Mouse (Mus musculus) midbrain, embryonic 16.5 days (tissue): ENCODE measurements around the gene Actn4. TPM values are rescaled to one million over a fixed set of nuclear protein-coding genes. Genes with fewer than 3 reads are reported as not detected.
A peak's percentile ranks its signal among the peaks of the same experiment; 100 is the strongest.
"Not testable (repeated sequence)": the region's sequence is repeated elsewhere in the genome, so short reads cannot be mapped to it uniquely, and the experiment has no call there.

Source experiments
- ATAC-seq: fragments of 200-750 bp; cut with Nextera tagmentation; 2 replicates; pipeline ENCODE4 v1.8.0; 2017; ENCODE audit warnings: moderate TSS enrichment
- H3K27ac ChIP-seq: fragments of 300-500 bp; sonication (generic); 2 replicates; pipeline ENCODE4 v1.5.1; 2014; ENCODE audit warnings: mild to moderate bottlenecking, low read length, mixed read lengths
- H3K27me3 ChIP-seq: fragments of 300-500 bp; sonication (generic); 2 replicates; pipeline ENCODE4 v1.6.1; 2014; ENCODE audit warnings: low read depth, low read length, mixed read lengths; ENCODE audit not compliant: control insufficient read depth, insufficient read depth
- H3K36me3 ChIP-seq: fragments of 300-500 bp; sonication (generic); 2 replicates; pipeline ENCODE4 v1.6.1; 2014; ENCODE audit warnings: mild to moderate bottlenecking, low read length, moderate library complexity, mixed read lengths; ENCODE audit not compliant: control insufficient read depth, insufficient read depth
- H3K4me1 ChIP-seq: fragments of 300-500 bp; sonication (generic); 2 replicates; pipeline ENCODE4 v1.6.1; 2014; ENCODE audit warnings: mild to moderate bottlenecking, low read length, mixed read lengths; ENCODE audit not compliant: control insufficient read depth, insufficient read depth
- H3K4me2 ChIP-seq: fragments of 300-500 bp; sonication (generic); 2 replicates; pipeline ENCODE4 v1.6.1; 2014; ENCODE audit warnings: mild to moderate bottlenecking, low read length, mixed read lengths
- H3K4me3 ChIP-seq: fragments of 300-500 bp; sonication (generic); 2 replicates; pipeline ENCODE4 v1.5.1; 2014; ENCODE audit warnings: low read depth, mild to moderate bottlenecking, low read length, moderate library complexity, mixed read lengths
- H3K9ac ChIP-seq: fragments of 300-500 bp; sonication (generic); 2 replicates; pipeline ENCODE4 v1.6.1; 2014; ENCODE audit warnings: low read depth, low read length, mixed read lengths
- H3K9me3 ChIP-seq: fragments of 300-500 bp; sonication (generic); replicated peaks from 2 replicates; pipeline ENCODE4 v1.6.1; 2014; ENCODE audit warnings: mild to moderate bottlenecking, low read length, mixed read lengths; ENCODE audit not compliant: control insufficient read depth, poor library complexity, severe bottlenecking
- WGBS: fragments of 180-500 bp; shearing (Covaris S2); extraction: QIAGEN DNeasy Blood & Tissue Kit; methylation state at CpG from one replicate; pipeline ENCODE4 v1.1.7; 2014; 5-methylcytosine and 5-hydroxymethylcytosine counted together
- polyA plus RNA-seq: library from polyadenylated mRNA; unstranded; fragments of >200 nt; fragmentation: Nextera tagmentation; extraction: Ambion mirVana; gene quantifications from 2 replicates; pipeline ENCODE4 v1.2.1, GENCODE M21; 2015

Actn4 gene
- polyA plus RNA-seq, 1 experiment from 2014 or later: 132 TPM

GRCm38 (mm10) chr7:28972542-28972985, 10.4 kb upstream of the Actn4 start:
- peaks cover 13% of the 10 kb centered on the region for H3K36me3 ChIP-seq
- ATAC-seq: no peak

GRCm38 (mm10) chr7:28971770-28972269, 9.7 kb upstream of the Actn4 start:
- Histone ChIP-seq H3K27ac (no peak overlapping the region), H3K9ac (no peak overlapping the region), H3K4me1 (no peaks in the 10 kb centered on the region), H3K4me2 (no peak overlapping the region), H3K36me3 (peaks cover 8% of the 10 kb centered on the region), H3K27me3 (no peaks in the 10 kb centered on the region), H3K4me3 (no peak overlapping the region), H3K9me3 (no peaks in the 10 kb centered on the region)
- no peak for ATAC-seq
- 87% methylated on average over 6 of the region's 6 CpGs for WGBS

More at GRCm38 (mm10) chr7:28972542-28972985, 10.4 kb upstream of the Actn4 start:
- Histone ChIP-seq H3K27me3 (no peaks in the 10 kb centered on the region), H3K27ac (no peak overlapping the region), H3K4me1 (no peaks in the 10 kb centered on the region), H3K9me3 (no peaks in the 10 kb centered on the region), H3K9ac (no peak overlapping the region), H3K4me2 (no peak overlapping the region), H3K4me3 (no peak overlapping the region)
- WGBS: 69% methylated on average over 8 of the region's 8 CpGs

GRCm38 (mm10) chr7:28971029-28971428, 8.9 kb upstream of the Actn4 start:
- no peaks in the 10 kb centered on the region for H3K4me1 ChIP-seq
- H3K9ac ChIP-seq: no peak overlapping the region
- 90% methylated on average over 7 of the region's 7 CpGs for WGBS
- H3K27me3 ChIP-seq: no peaks in the 10 kb centered on the region
- no peak overlapping the region for H3K27ac ChIP-seq
- peaks cover 8% of the 10 kb centered on the region for H3K36me3 ChIP-seq
- H3K4me3 ChIP-seq: no peak overlapping the region
- no peak overlapping the region for H3K4me2 ChIP-seq
- ATAC-seq: 0 out of 2 replicates have a peak, but pooled peaks have one; percentile 39
- no peaks in the 10 kb centered on the region for H3K9me3 ChIP-seq

- Histone ChIP-seq H3K4me2 (no peak overlapping the region), H3K36me3 (peaks cover 8% of the 10 kb centered on the region), H3K27me3 (no peaks in the 10 kb centered on the region), H3K9ac (no peak overlapping the region), H3K4me3 (no peak overlapping the region), H3K9me3 (no peaks in the 10 kb centered on the region), H3K27ac (no peak overlapping the region), H3K4me1 (no peaks in the 10 kb centered on the region)
- no peak for ATAC-seq
- WGBS: 82% methylated on average over 12 of the region's 12 CpGs
Observed at GRCm38 (mm10) chr7:28969672-28970394, 7.7 kb upstream of the Actn4 start.

GRCm38 (mm10) chr7:28969271-28969670, 7.1 kb upstream of the Actn4 start:
- Histone ChIP-seq H3K27ac (no peak overlapping the region), H3K27me3 (no peaks in the 10 kb centered on the region), H3K9ac (no peak overlapping the region), H3K4me3 (no peak overlapping the region), H3K9me3 (no peaks in the 10 kb centered on the region), H3K4me2 (no peak overlapping the region), H3K4me1 (no peaks in the 10 kb centered on the region), H3K36me3 (peaks cover 6% of the 10 kb centered on the region)
- no peak for ATAC-seq
- 84% methylated on average over 1 of the region's 1 CpGs for WGBS

- 97% methylated on average over 8 of the region's 8 CpGs for WGBS
- not testable (repeated sequence) for H3K9me3 ChIP-seq, ATAC-seq, H3K27me3 ChIP-seq, H3K36me3 ChIP-seq, H3K4me1 ChIP-seq, H3K4me2 ChIP-seq, H3K9ac ChIP-seq, H3K27ac ChIP-seq, H3K4me3 ChIP-seq
Observed at GRCm38 (mm10) chr7:28968120-28968519, 6.0 kb upstream of the Actn4 start.

- 71% methylated on average over 4 of the region's 4 CpGs for WGBS
- H3K27ac ChIP-seq: no peak overlapping the region
- no peak for ATAC-seq
Observed at GRCm38 (mm10) chr7:28966751-28967505, 4.8 kb upstream of the Actn4 start.

GRCm38 (mm10) chr7:28966181-28966580, 4.0 kb upstream of the Actn4 start:
- 86% methylated on average over 4 of the region's 5 CpGs for WGBS
- Histone ChIP-seq H3K27me3 (no peaks in the 10 kb centered on the region), H3K9ac (no peak overlapping the region), H3K4me3 (no peak overlapping the region), H3K9me3 (no peaks in the 10 kb centered on the region), H3K4me2 (no peak overlapping the region), H3K36me3 (no peaks in the 10 kb centered on the region), H3K4me1 (peaks cover 4% of the 10 kb centered on the region), H3K27ac (no peak overlapping the region)
- no peak for ATAC-seq

More at GRCm38 (mm10) chr7:28966751-28967505, 4.8 kb upstream of the Actn4 start:
- Histone ChIP-seq H3K4me2 (no peak overlapping the region), H3K4me3 (no peak overlapping the region), H3K4me1 (0 out of 2 replicates have a peak, but pooled peaks cover 2% of the 10 kb centered on the region), H3K27me3 (no peaks in the 10 kb centered on the region), H3K9me3 (no peaks in the 10 kb centered on the region), H3K36me3 (peaks cover 3% of the 10 kb centered on the region; the same call in 1 of the 2 replicates), H3K9ac (no peak overlapping the region)

GRCm38 (mm10) chr7:28965346-28965840, 3.3 kb upstream of the Actn4 start:
- Histone ChIP-seq H3K36me3 (no peaks in the 10 kb centered on the region), H3K9me3 (no peaks in the 10 kb centered on the region), H3K27ac (no peak overlapping the region), H3K4me2 (no peak overlapping the region), H3K4me3 (no peak overlapping the region), H3K4me1 (peaks cover 12% of the 10 kb centered on the region), H3K27me3 (no peaks in the 10 kb centered on the region), H3K9ac (no peak overlapping the region)
- ATAC-seq: no peak
- WGBS: 78% methylated on average over 5 of the region's 5 CpGs
